Mouse (Mus musculus) embryonic facial prominence, embryonic 12.5 days (tissue): ENCODE results near the gene Aqp9. TPM values are rescaled to one million over a fixed set of nuclear protein-coding genes. Genes with fewer than 3 reads are reported as not detected.

Experiments used
- ATAC-seq: fragments of 200-750 bp; cut with Nextera tagmentation; 2 replicates; pipeline ENCODE4 v1.8.0; 2017; ENCODE audit not compliant: insufficient number of reproducible peaks, insufficient read depth, low FRiP score, low TSS enrichment
- H3K27ac ChIP-seq: fragments of 300-500 bp; sonication (generic); 2 replicates; pipeline ENCODE4 v1.5.1; 2016; ENCODE audit warnings: mild to moderate bottlenecking
- H3K27me3 ChIP-seq: fragments of 300-500 bp; sonication (generic); 2 replicates; pipeline ENCODE4 v1.6.1; 2016; ENCODE audit warnings: mild to moderate bottlenecking, moderate library complexity
- H3K36me3 ChIP-seq: fragments of 300-500 bp; sonication (generic); 2 replicates; pipeline ENCODE4 v1.6.1; 2016; ENCODE audit warnings: mild to moderate bottlenecking
- H3K4me1 ChIP-seq: fragments of 300-500 bp; sonication (generic); 2 replicates; pipeline ENCODE4 v1.6.1; 2016
- H3K4me2 ChIP-seq: fragments of 300-500 bp; sonication (generic); replicated peaks from 2 replicates; pipeline ENCODE4 v1.6.1; 2016; ENCODE audit warnings: mild to moderate bottlenecking, moderate library complexity
- H3K4me3 ChIP-seq: fragments of 300-500 bp; sonication (generic); 2 replicates; pipeline ENCODE4 v1.5.1; 2016; ENCODE audit warnings: mild to moderate bottlenecking
- H3K9ac ChIP-seq: fragments of 300-500 bp; sonication (generic); 2 replicates; pipeline ENCODE4 v1.6.1; 2016; ENCODE audit warnings: mild to moderate bottlenecking, moderate library complexity
- H3K9me3 ChIP-seq: fragments of 300-500 bp; sonication (generic); 2 replicates; pipeline ENCODE4 v1.6.1; 2016; ENCODE audit warnings: mild to moderate bottlenecking, moderate library complexity
- WGBS: fragments of 180-500 bp; shearing (Covaris S2); methylation state at CpG from one replicate; pipeline ENCODE4 v1.1.7; 2016; 5-methylcytosine and 5-hydroxymethylcytosine counted together
- polyA plus RNA-seq: library from polyadenylated mRNA; unstranded; fragments of >200 nt; fragmentation: Nextera tagmentation; extraction: Ambion mirVana; gene quantifications from 2 replicates; pipeline ENCODE4 v1.2.1, GENCODE M21; 2016

Aqp9 gene
- polyA plus RNA-seq, 1 experiment from 2014 or later: not detected

DNA sequence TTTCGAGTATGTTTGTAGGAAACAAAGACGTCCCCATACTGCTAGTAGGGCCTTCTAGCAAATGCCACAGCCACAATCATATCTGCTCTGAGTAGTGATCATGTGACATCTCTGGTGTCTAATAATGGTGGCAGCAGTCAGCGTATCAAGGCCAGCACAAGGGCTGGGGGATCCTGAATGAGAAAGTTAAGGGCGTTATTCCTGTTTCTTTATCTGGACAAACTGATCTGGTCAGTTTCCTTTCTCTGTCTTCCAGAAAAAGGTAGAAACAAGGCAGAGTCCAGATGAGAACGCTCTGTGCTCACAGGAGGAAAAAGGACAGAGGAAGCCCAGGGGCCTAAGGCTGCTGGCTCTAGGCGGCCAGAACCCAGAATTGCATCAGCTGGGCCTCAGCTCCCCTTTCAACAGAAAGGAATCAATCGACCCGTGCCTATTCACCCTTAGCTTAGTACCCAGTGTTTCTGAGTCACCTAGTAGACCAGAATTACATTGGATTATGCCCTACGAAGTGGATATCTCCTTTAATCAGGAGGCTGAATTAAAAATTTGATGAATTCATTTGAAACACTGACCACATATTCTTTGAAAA, 11.9 kb downstream of the Aqp9 start:
- Histone ChIP-seq H3K4me2 (no peak overlapping the region), H3K36me3 (no peaks in the 10 kb centered on the region), H3K9me3 (no peaks in the 10 kb centered on the region), H3K4me3 (no peak overlapping the region), H3K4me1 (0 out of 2 replicates have a peak, but pooled peaks cover 3% of the 10 kb centered on the region), H3K27ac (no peak overlapping the region), H3K9ac (no peak overlapping the region), H3K27me3 (no peaks in the 10 kb centered on the region)
- ATAC-seq: no peak
- 79% methylated on average over 9 of the region's 9 CpGs for WGBS

GRCm38 (mm10) chr9:71155399-71156005, 13.0 kb downstream of the Aqp9 start:
- no peak for ATAC-seq
- Histone ChIP-seq H3K27ac (no peak overlapping the region), H3K27me3 (no peaks in the 10 kb centered on the region), H3K9ac (no peak overlapping the region), H3K4me3 (no peak overlapping the region), H3K4me2 (no peak overlapping the region), H3K4me1 (0 out of 2 replicates have a peak, but pooled peaks cover 3% of the 10 kb centered on the region), H3K36me3 (no peaks in the 10 kb centered on the region), H3K9me3 (no peaks in the 10 kb centered on the region)
- 81% methylated on average over 7 of the region's 7 CpGs for WGBS

GRCm38 (mm10) chr9:71151386-71151785, 17.1 kb downstream of the Aqp9 start:
- Histone ChIP-seq H3K9ac (no peak overlapping the region), H3K36me3 (no peaks in the 10 kb centered on the region), H3K27ac (no peak overlapping the region), H3K4me1 (no peaks in the 10 kb centered on the region), H3K4me3 (no peak overlapping the region), H3K4me2 (no peak overlapping the region), H3K27me3 (no peaks in the 10 kb centered on the region), H3K9me3 (no peaks in the 10 kb centered on the region)
- no peak for ATAC-seq
- 50% methylated on average over 6 of the region's 6 CpGs for WGBS

DNA sequence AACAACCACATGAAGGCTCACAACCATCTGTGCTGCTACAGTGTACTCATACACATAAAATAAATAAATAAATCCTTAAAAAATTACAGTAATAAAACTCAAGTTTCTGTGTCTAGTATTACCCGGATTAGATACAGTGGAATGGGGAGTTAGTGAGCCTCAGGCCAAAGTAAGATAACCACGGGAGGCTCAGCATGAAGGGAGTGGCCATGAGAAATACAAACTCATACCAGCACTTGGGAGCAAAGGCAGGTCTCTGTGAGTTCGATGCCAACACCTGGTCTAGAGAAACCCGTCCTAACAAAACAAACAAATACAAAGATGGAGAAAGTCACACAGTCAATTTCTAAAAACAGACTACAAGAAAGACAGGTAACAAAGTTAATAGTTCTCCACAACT, 18.3 kb downstream of the Aqp9 start:
- H3K9ac ChIP-seq: no peak overlapping the region
- no peaks in the 10 kb centered on the region for H3K4me1 ChIP-seq
- H3K27me3 ChIP-seq: no peaks in the 10 kb centered on the region
- no peak overlapping the region for H3K4me2 ChIP-seq
- H3K9me3 ChIP-seq: no peaks in the 10 kb centered on the region
- no peak overlapping the region for H3K4me3 ChIP-seq
- H3K36me3 ChIP-seq: no peaks in the 10 kb centered on the region
- no peak overlapping the region for H3K27ac ChIP-seq
- 69% methylated on average over 4 of the region's 4 CpGs for WGBS
- ATAC-seq: no peak

GRCm38 (mm10) chr9:71148890-71149289, 19.6 kb downstream of the Aqp9 start:
- Histone ChIP-seq H3K4me3 (no peak overlapping the region), H3K27ac (no peak overlapping the region), H3K4me2 (no peak overlapping the region), H3K4me1 (no peaks in the 10 kb centered on the region), H3K9ac (no peak overlapping the region), H3K36me3 (no peaks in the 10 kb centered on the region), H3K9me3 (no peaks in the 10 kb centered on the region), H3K27me3 (no peaks in the 10 kb centered on the region)
- no peak for ATAC-seq

- H3K4me3 ChIP-seq: no peak overlapping the region
- ATAC-seq: no peak
- no peaks in the 10 kb centered on the region for H3K4me1 ChIP-seq
- H3K4me2 ChIP-seq: no peak overlapping the region
- H3K27ac ChIP-seq: no peak overlapping the region
- no peak overlapping the region for H3K9ac ChIP-seq
- H3K9me3 ChIP-seq: no peaks in the 10 kb centered on the region
- 76% methylated on average over 10 of the region's 10 CpGs for WGBS
- no peaks in the 10 kb centered on the region for H3K27me3 ChIP-seq
- H3K36me3 ChIP-seq: no peaks in the 10 kb centered on the region
Observed at GRCm38 (mm10) chr9:71146210-71146609, 22.3 kb downstream of the Aqp9 start.

DNA sequence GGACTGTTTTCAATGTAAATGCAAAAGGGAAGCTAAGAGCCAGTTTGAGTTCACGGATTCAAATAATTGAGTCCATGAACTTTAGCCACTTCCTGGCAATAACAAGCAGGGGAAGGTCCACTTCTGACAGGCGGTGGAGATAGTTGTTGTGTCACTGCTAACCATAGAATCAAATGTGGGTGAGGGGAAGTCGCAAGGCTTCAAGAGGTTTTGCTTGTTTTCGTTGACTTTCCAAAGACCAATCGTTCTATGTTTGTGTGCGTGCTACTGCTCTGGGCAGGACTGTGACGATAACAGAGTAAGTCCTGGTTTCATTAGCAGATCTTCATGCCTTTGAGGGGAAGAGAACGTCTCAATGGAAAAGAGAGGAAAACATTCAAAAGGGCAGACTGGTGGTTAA, 28.3 kb downstream of the Aqp9 start:
- no peak overlapping the region for H3K4me3 ChIP-seq
- no peak for ATAC-seq
- no peaks in the 10 kb centered on the region for H3K36me3 ChIP-seq
- no peak overlapping the region for H3K4me2 ChIP-seq
- no peak overlapping the region for H3K27ac ChIP-seq
- no peak overlapping the region for H3K9ac ChIP-seq
- 83% methylated on average over 8 of the region's 8 CpGs for WGBS
- no peaks in the 10 kb centered on the region for H3K27me3 ChIP-seq
- H3K9me3 ChIP-seq: no peaks in the 10 kb centered on the region
- H3K4me1 ChIP-seq: no peaks in the 10 kb centered on the region

DNA sequence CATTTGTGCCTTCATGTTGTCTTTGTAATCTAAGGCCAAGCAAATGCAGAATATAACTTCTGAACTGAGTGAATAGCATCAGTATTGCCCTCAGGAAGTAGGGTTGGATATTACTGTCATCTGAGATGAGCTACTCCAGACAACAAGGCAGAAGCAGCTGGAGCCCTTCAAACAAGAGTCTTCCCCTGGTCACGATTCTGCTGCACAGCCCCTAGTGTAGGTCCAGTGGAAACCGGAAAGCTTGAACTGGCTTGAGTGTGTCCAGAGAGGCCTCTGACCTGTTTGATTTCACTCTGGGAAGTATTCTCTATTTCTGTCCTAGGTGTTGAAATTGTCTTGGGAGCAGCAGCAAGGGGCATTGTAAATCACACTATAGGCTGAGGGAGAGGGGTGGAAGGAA, 29.5 kb downstream of the Aqp9 start:
- Histone ChIP-seq H3K27me3 (no peaks in the 10 kb centered on the region), H3K27ac (no peak overlapping the region), H3K9me3 (no peaks in the 10 kb centered on the region), H3K9ac (no peak overlapping the region), H3K4me1 (no peaks in the 10 kb centered on the region), H3K4me2 (no peak overlapping the region), H3K36me3 (no peaks in the 10 kb centered on the region), H3K4me3 (no peak overlapping the region)
- WGBS: 80% methylated on average over 2 of the region's 2 CpGs
- no peak for ATAC-seq

DNA sequence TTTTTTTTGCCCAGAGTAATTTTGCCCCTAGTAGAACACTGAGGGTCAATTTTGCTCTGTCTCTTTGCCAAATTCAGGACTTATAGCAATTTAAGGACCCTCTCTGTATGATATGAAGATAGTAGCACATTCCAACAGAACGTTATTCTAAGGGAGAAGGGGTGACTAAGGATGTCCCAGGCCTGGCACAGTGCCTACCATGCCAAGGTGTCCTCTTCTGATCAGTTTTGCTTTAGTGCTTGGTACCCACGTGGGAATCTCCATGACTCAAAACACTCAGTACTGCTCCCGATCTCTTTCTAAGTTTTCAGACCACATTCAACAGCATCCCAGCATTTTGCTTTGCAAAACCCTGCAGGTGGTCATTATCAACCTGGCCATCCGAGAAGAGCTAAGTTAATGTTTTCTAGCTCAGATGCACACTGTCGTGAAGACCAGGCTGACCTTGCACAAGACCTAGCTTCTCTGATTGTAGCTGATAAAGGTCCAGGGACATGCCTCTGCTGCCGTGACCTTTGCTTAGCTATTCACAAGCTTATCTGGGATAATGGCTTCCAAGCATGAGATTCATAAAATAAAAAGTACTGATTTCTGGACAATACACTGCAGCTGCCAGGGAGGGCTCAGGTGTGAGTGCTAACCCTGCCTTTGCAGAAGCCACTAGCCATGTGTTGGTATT, 31.1 kb downstream of the Aqp9 start:
- WGBS: 79% methylated on average over 6 of the region's 6 CpGs
- no peaks in the 10 kb centered on the region for H3K36me3 ChIP-seq
- H3K9ac ChIP-seq: no peak overlapping the region
- ATAC-seq: no peak
- no peak overlapping the region for H3K4me3 ChIP-seq
- no peak overlapping the region for H3K4me2 ChIP-seq
- H3K9me3 ChIP-seq: no peaks in the 10 kb centered on the region
- H3K27ac ChIP-seq: no peak overlapping the region
- H3K4me1 ChIP-seq: no peaks in the 10 kb centered on the region
- no peaks in the 10 kb centered on the region for H3K27me3 ChIP-seq

- Histone ChIP-seq H3K4me1 (no peaks in the 10 kb centered on the region), H3K4me2 (no peak overlapping the region), H3K27me3 (no peaks in the 10 kb centered on the region), H3K9ac (no peak overlapping the region), H3K36me3 (no peaks in the 10 kb centered on the region), H3K9me3 (no peaks in the 10 kb centered on the region), H3K4me3 (no peak overlapping the region), H3K27ac (no peak overlapping the region)
- ATAC-seq: no peak
- WGBS: 65% methylated on average over 5 of the region's 5 CpGs
Observed at GRCm38 (mm10) chr9:71135073-71135472, 33.4 kb downstream of the Aqp9 start.

DNA sequence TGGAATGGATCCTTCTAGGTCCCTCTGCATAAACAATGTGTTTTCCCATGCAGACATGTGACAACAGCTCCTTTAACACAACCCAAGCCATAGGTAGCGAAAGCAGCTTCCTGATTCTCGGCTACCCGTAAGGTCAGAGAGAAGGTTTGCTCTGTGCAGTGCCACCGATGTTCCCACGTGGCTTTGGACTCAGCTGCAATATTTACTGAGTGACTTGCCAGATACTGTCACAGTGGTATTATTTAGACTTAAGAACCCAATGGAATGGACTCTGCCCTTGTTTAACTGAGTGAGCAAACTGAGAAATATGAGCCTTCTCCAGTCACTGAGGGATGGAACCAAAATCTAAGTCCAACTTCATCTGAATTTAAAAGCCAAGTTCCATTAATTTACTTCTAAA, 35.3 kb downstream of the Aqp9 start:
- Histone ChIP-seq H3K9ac (no peak overlapping the region), H3K4me2 (no peak overlapping the region), H3K4me3 (no peak overlapping the region), H3K9me3 (no peaks in the 10 kb centered on the region), H3K4me1 (no peaks in the 10 kb centered on the region), H3K27ac (no peak overlapping the region), H3K27me3 (no peaks in the 10 kb centered on the region), H3K36me3 (no peaks in the 10 kb centered on the region)
- no peak for ATAC-seq
- 85% methylated on average over 5 of the region's 5 CpGs for WGBS

DNA sequence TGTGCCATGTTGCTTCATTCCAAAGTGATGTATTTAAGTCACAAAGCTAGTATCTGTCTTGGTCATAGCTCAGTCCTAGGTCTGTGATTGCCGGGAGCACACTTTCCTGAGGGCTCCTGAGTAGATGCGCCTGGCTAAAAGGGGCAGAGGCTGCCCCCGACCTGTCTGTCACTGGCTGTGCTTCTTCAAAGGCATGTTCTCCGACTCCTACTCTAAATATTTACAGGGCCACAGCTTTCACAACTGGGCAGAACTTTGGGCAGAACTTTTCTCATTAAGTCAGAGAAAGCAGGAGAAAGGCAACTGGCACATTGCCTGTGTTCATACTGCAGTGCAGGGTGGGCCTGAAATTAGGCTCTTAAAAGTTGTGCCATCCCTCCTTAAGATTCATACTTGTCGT, 36.7 kb downstream of the Aqp9 start:
- Histone ChIP-seq H3K27ac (no peak overlapping the region), H3K9me3 (no peaks in the 10 kb centered on the region), H3K4me3 (no peak overlapping the region), H3K27me3 (no peaks in the 10 kb centered on the region), H3K36me3 (no peaks in the 10 kb centered on the region), H3K4me2 (no peak overlapping the region), H3K9ac (no peak overlapping the region), H3K4me1 (no peaks in the 10 kb centered on the region)
- ATAC-seq: no peak
- WGBS: 77% methylated on average over 5 of the region's 5 CpGs
